Mouse (Mus musculus): Measurements from ENCODE around the gene Map3k5.
"Not testable (repeated sequence)": the region's sequence is repeated elsewhere in the genome, so short reads cannot be mapped to it uniquely, and the experiment has no call there.

The Map3k5 gene

GRCm38 (mm10) chr10:19964105-19964504 is 29.8 kb downstream of the Map3k5 start:
- DNase-seq (ENCODE audit: low spot score in 2 of 2), result no peak

GRCm38 (mm10) chr10:19966597-19966996 is 32.3 kb downstream of the Map3k5 start:
- no peak for DNase-seq (ENCODE audit: low spot score in 2 of 2)

- DNase-seq (ENCODE audit: low spot score in 2 of 2), result no peak
These were observed 34.2 kb downstream of the Map3k5 start for GRCm38 (mm10) chr10:19968445-19968844.

- peak in 1 of 2 experiments; percentile 43 for DNase-seq (ENCODE audit: low spot score in 2 of 2)
These were observed 35.7 kb downstream of the Map3k5 start for GRCm38 (mm10) chr10:19969831-19970460.

- not testable (repeated sequence) for DNase-seq (ENCODE audit: low spot score in 2 of 2)
These were observed 37.2 kb downstream of the Map3k5 start for GRCm38 (mm10) chr10:19971491-19971890.

GRCm38 (mm10) chr10:19973321-19974108 is 39.2 kb downstream of the Map3k5 start:
- DNase-seq (ENCODE audit: low spot score in 2 of 2), result no peak

GRCm38 (mm10) chr10:19977557-19977956 is 43.3 kb downstream of the Map3k5 start:
- DNase-seq (ENCODE audit: low spot score in 2 of 2), result no peak

- DNase-seq (ENCODE audit: low spot score in 2 of 2), result no peak
These were observed 44.5 kb downstream of the Map3k5 start for GRCm38 (mm10) chr10:19978662-19979199.

GRCm38 (mm10) chr10:19987736-19988135 is 53.5 kb downstream of the Map3k5 start:
- DNase-seq (ENCODE audit: low spot score in 2 of 2), result no peak

GRCm38 (mm10) chr10:19989986-19990385 is 55.7 kb downstream of the Map3k5 start:
- DNase-seq (ENCODE audit: low spot score in 2 of 2), result no peak

GRCm38 (mm10) chr10:19990638-19991037 is 56.4 kb downstream of the Map3k5 start:
- no peak for DNase-seq (ENCODE audit: low spot score in 2 of 2)

- DNase-seq (ENCODE audit: low spot score in 2 of 2), result no peak
These were observed 57.1 kb downstream of the Map3k5 start for GRCm38 (mm10) chr10:19991237-19991865.

- no peak for DNase-seq (ENCODE audit: low spot score in 2 of 2)
These were observed 57.6 kb downstream of the Map3k5 start for GRCm38 (mm10) chr10:19991866-19992252.

- DNase-seq (ENCODE audit: low spot score in 2 of 2), result no peak
These were observed 60.5 kb downstream of the Map3k5 start for GRCm38 (mm10) chr10:19994469-19995450.

- no peak for DNase-seq (ENCODE audit: low spot score in 2 of 2)
These were observed 61.9 kb downstream of the Map3k5 start for GRCm38 (mm10) chr10:19996151-19996550.

GRCm38 (mm10) chr10:19999703-20000407 is 65.6 kb downstream of the Map3k5 start:
- DNase-seq (ENCODE audit: low spot score in 2 of 2), result no peak

GRCm38 (mm10) chr10:20000408-20000770 is 66.1 kb downstream of the Map3k5 start:
- no peak for DNase-seq (ENCODE audit: low spot score in 2 of 2)

GRCm38 (mm10) chr10:20001990-20002389 is 67.7 kb downstream of the Map3k5 start:
- no peak for DNase-seq (ENCODE audit: low spot score in 2 of 2)

GRCm38 (mm10) chr10:20003006-20003405 is 68.7 kb downstream of the Map3k5 start:
- DNase-seq (ENCODE audit: low spot score in 2 of 2), result no peak

- no peak for DNase-seq (ENCODE audit: low spot score in 2 of 2)
These were observed 70.5 kb downstream of the Map3k5 start for GRCm38 (mm10) chr10:20004786-20005185.

- DNase-seq (ENCODE audit: low spot score in 2 of 2), result no peak
These were observed 71.2 kb downstream of the Map3k5 start for GRCm38 (mm10) chr10:20005491-20005952.
